ENCODE assay signal across 15 mouse cellular contexts in the genomic region with DNA sequence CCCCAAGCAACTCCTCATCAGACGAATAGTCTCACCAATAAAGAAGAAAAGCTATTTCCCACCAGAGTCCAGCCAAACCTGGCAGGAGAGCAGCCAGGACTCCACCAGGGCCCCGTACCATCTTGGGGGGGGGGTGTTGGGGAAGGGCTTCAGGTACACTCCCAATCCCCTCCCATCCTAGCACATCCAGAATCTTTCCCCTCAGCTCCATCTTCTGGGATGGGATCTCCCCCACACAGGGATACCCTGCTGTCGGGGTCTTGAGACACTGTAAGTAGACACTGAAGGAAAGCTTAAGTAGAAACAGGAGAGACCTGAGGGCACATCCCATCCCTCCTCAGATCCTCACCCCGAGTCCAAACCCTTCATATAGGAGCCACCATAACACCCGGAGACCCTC. TPM values are rescaled to one million over a fixed set of nuclear protein-coding genes. Genes with fewer than 3 reads are reported as not detected.
DNase-seq lines count a peak whose midpoint lies in the region; ATAC-seq and TF ChIP-seq lines count a peak whose summit lies in the region.
"Had no signal": no experiment of that assay in that cellular context is flagged by ENCODE, and none has a peak within 500 bp of the region (broad histone marks: within the 10 kb centered on the region; RNA-seq: fewer than 3 reads in every experiment).

No protein-coding gene starts in this region.

- no peak overlapping the region for H3K4me3 ChIP-seq in hindbrain, embryonic 12.5 days
- no peak overlapping the region for H3K4me3 ChIP-seq in hindbrain, embryonic 13.5 days
- H3K4me3 ChIP-seq in midbrain, embryonic 10.5 days, result no peak overlapping the region
- no peak overlapping the region for H3K4me3 ChIP-seq in midbrain, embryonic 14.5 days (replicated peaks; ENCODE audit: low read depth, low read length)
- H3K4me3 ChIP-seq in limb, embryonic 10.5 days, result no peak overlapping the region
- H3K4me3 ChIP-seq in stomach, postnatal 0 days (ENCODE audit: low read depth, low read length), result no peak overlapping the region
- H3K4me3 ChIP-seq: megakaryocyte, embryonic 14.5 days; stomach, embryonic 15.5 days had no signal

- H3K9me3 ChIP-seq in hindbrain, embryonic 12.5 days (replicated peaks), result no peaks in the 10 kb centered on the region
- H3K9me3 ChIP-seq in hindbrain, embryonic 13.5 days, result no peaks in the 10 kb centered on the region
- H3K9me3 ChIP-seq in midbrain, embryonic 10.5 days (replicated peaks), result no peaks in the 10 kb centered on the region
- H3K9me3 ChIP-seq in midbrain, embryonic 14.5 days (ENCODE audit: control insufficient read depth, low read length), result no peaks in the 10 kb centered on the region
- no peaks in the 10 kb centered on the region for H3K9me3 ChIP-seq in limb, embryonic 10.5 days (replicated peaks)
- H3K9me3 ChIP-seq in stomach, postnatal 0 days (ENCODE audit: control insufficient read depth, low read length), result no peaks in the 10 kb centered on the region
- H3K9me3 ChIP-seq: stomach, embryonic 15.5 days had no signal

- peak overlapping the region; percentile 60; the same call in 1 of the 2 replicates for H3K27ac ChIP-seq in hindbrain, embryonic 12.5 days
- H3K27ac ChIP-seq in hindbrain, embryonic 13.5 days, result no peak overlapping the region
- peak overlapping the region; percentile 78 for H3K27ac ChIP-seq in midbrain, embryonic 10.5 days (replicated peaks)
- no peak overlapping the region for H3K27ac ChIP-seq in midbrain, embryonic 14.5 days (replicated peaks; ENCODE audit: low read depth, low read length)
- H3K27ac ChIP-seq in limb, embryonic 10.5 days, result peak overlapping the region; percentile 91
- H3K27ac ChIP-seq in stomach, postnatal 0 days (replicated peaks), result peak overlapping the region; percentile 53

- TF ChIP-seq EP300 in stomach, postnatal 0 days (optimal IDR thresholded peaks at IDR 0.05), result no peak

- H3K4me1 ChIP-seq in hindbrain, embryonic 12.5 days, result peaks cover 50% of the 10 kb centered on the region
- peaks cover 43% of the 10 kb centered on the region for H3K4me1 ChIP-seq in hindbrain, embryonic 13.5 days (replicated peaks)
- H3K4me1 ChIP-seq in midbrain, embryonic 10.5 days, result peaks cover 48% of the 10 kb centered on the region
- no peaks in the 10 kb centered on the region for H3K4me1 ChIP-seq in midbrain, embryonic 14.5 days (ENCODE audit: control insufficient read depth, insufficient read depth, low read length)
- H3K4me1 ChIP-seq in limb, embryonic 10.5 days, result peaks cover 59% of the 10 kb centered on the region
- peaks cover 4% of the 10 kb centered on the region for H3K4me1 ChIP-seq in stomach, postnatal 0 days (replicated peaks; ENCODE audit: control insufficient read depth, insufficient read depth)
- H3K4me1 ChIP-seq: megakaryocyte, embryonic 14.5 days had no signal

- H3K4me2 ChIP-seq in hindbrain, embryonic 12.5 days (replicated peaks), result no peak overlapping the region
- no peak overlapping the region for H3K4me2 ChIP-seq in hindbrain, embryonic 13.5 days
- H3K4me2 ChIP-seq in midbrain, embryonic 14.5 days (ENCODE audit: low read length), result no peak overlapping the region
- no peak overlapping the region for H3K4me2 ChIP-seq in stomach, postnatal 0 days (replicated peaks; ENCODE audit: low read depth)
- H3K4me2 ChIP-seq: stomach, embryonic 15.5 days had no signal

- ATAC-seq in hindbrain, embryonic 12.5 days (ENCODE audit: low FRiP score), result no peak
- ATAC-seq in hindbrain, embryonic 13.5 days (ENCODE audit: low FRiP score), result no peak
- ATAC-seq in midbrain, embryonic 14.5 days (ENCODE audit: low FRiP score, low TSS enrichment), result no peak
- ATAC-seq in stomach, postnatal 0 days (ENCODE audit: low FRiP score, low TSS enrichment), result no peak

- H3K9ac ChIP-seq in hindbrain, embryonic 12.5 days, result no peak overlapping the region
- no peak overlapping the region for H3K9ac ChIP-seq in hindbrain, embryonic 13.5 days
- H3K9ac ChIP-seq in midbrain, embryonic 14.5 days (replicated peaks; ENCODE audit: low read length), result no peak overlapping the region
- no peak overlapping the region for H3K9ac ChIP-seq in stomach, postnatal 0 days (ENCODE audit: low read length)
- H3K9ac ChIP-seq: stomach, embryonic 15.5 days had no signal

- TF ChIP-seq CTCF in stomach, postnatal 0 days (IDR thresholded peaks at IDR 0.05; ENCODE audit: low read depth), result no peak

- no peaks in the 10 kb centered on the region for H3K36me3 ChIP-seq in hindbrain, embryonic 12.5 days
- H3K36me3 ChIP-seq in hindbrain, embryonic 13.5 days, result no peaks in the 10 kb centered on the region
- H3K36me3 ChIP-seq in midbrain, embryonic 10.5 days, result no peaks in the 10 kb centered on the region
- H3K36me3 ChIP-seq in midbrain, embryonic 14.5 days (ENCODE audit: control insufficient read depth, insufficient read depth, low read length), result no peaks in the 10 kb centered on the region
- peaks cover 26% of the 10 kb centered on the region for H3K36me3 ChIP-seq in limb, embryonic 10.5 days
- no peaks in the 10 kb centered on the region for H3K36me3 ChIP-seq in stomach, postnatal 0 days (ENCODE audit: control insufficient read depth, insufficient read depth, low read length)
- H3K36me3 ChIP-seq: stomach, embryonic 15.5 days had no signal

- WGBS in hindbrain, embryonic 12.5 days, result 78% methylated on average over 4 of the region's 5 CpGs
- 85% methylated on average over 4 of the region's 5 CpGs for WGBS in hindbrain, embryonic 13.5 days
- WGBS in midbrain, embryonic 10.5 days, result 68% methylated on average over 5 of the region's 5 CpGs
- 76% methylated on average over 4 of the region's 5 CpGs for whole genome bisulfite sequencing in midbrain, embryonic 14.5 days
- WGBS in limb, embryonic 10.5 days, result 82% methylated on average over 4 of the region's 5 CpGs
- 68% methylated on average over 4 of the region's 5 CpGs for WGBS in stomach, postnatal 0 days

- 0 out of 2 replicates have a peak, but pooled peaks cover 8% of the 10 kb centered on the region for H3K27me3 ChIP-seq in hindbrain, embryonic 12.5 days
- H3K27me3 ChIP-seq in hindbrain, embryonic 13.5 days, result no peaks in the 10 kb centered on the region
- H3K27me3 ChIP-seq in midbrain, embryonic 10.5 days (ENCODE audit: low read depth, poor library complexity, severe bottlenecking), result peaks cover 7% of the 10 kb centered on the region; the same call in 1 of the 2 replicates
- no peaks in the 10 kb centered on the region for H3K27me3 ChIP-seq in midbrain, embryonic 14.5 days (ENCODE audit: control insufficient read depth, insufficient read depth, low read length)
- no peaks in the 10 kb centered on the region for H3K27me3 ChIP-seq in limb, embryonic 10.5 days (ENCODE audit: low read depth, poor library complexity, severe bottlenecking)
- H3K27me3 ChIP-seq in stomach, postnatal 0 days (ENCODE audit: control insufficient read depth, insufficient read depth, low read length), result no peaks in the 10 kb centered on the region
- H3K27me3 ChIP-seq: stomach, embryonic 15.5 days had no signal

- DNase-seq in midbrain, embryonic 10.5 days (ENCODE audit: low spot score), result no peak
- no peak for DNase-seq in midbrain, embryonic 14.5 days
- no peak for DNase-seq in limb, embryonic 10.5 days (ENCODE audit: low spot score)
- DNase-seq in stomach, postnatal 0 days (ENCODE audit: low spot score), result no peak
- no peak for DNase-seq in retina, embryonic 14.5 days (ENCODE audit: low spot score)
- DNase-seq: adrenal gland, adult 8-10 months; cerebellum, adult 2 months; layer of hippocampus, adult 9-11 months; right cerebral cortex, adult 18-20 months; spleen, adult 18-20 months; thymus, postnatal 14 days had no signal

RNA-seq across cellular contexts. Expression of a gene that starts 31.8 kb away (rescaled TPM):
- polyA plus RNA-seq in hindbrain, embryonic 12.5 days (2016; fragmentation: Nextera tagmentation; extraction: Ambion mirVana), result 15.5 and 17.8 TPM in 2 replicates
- polyA plus RNA-seq in hindbrain, embryonic 13.5 days (2015; fragmentation: Nextera tagmentation; extraction: Ambion mirVana), result 7.2 and 7.8 TPM in 2 replicates
- 8.3 and 8.7 TPM in 2 replicates for polyA plus RNA-seq in midbrain, embryonic 10.5 days (2016; fragmentation: Nextera tagmentation; extraction: Ambion mirVana)
- 3.3 and 4.2 TPM in 2 replicates for polyA plus RNA-seq in midbrain, embryonic 14.5 days (2014; fragmentation: Nextera tagmentation; extraction: Ambion mirVana)
- 13.7 and 18.8 TPM in 2 replicates for polyA plus RNA-seq in limb, embryonic 10.5 days (2016; fragmentation: Nextera tagmentation; extraction: Ambion mirVana)
- 10.0 and 13.1 TPM in 2 replicates for polyA plus RNA-seq in stomach, postnatal 0 days (2015; fragmentation: Nextera tagmentation; extraction: Ambion mirVana)

Comparison
In these comparisons a context has a peak if more than half of its experiments do, and no peak if none do; other contexts are left out.
1. H3K27ac ChIP-seq: peak in hindbrain, embryonic 12.5 days (single experiment), midbrain, embryonic 10.5 days (single experiment), limb, embryonic 10.5 days (single experiment) and stomach, postnatal 0 days (single experiment); none in hindbrain, embryonic 13.5 days (single experiment) and midbrain, embryonic 14.5 days (single experiment).